Mouse (Mus musculus) kidney, adult 2 months (tissue): Measurements from ENCODE around the gene Aak1.

Experiments
- CTCF ChIP-seq: fragments of 200-500 bp; conservative IDR thresholded peaks from 2 replicates; pipeline ENCODE4 v1.5.1; 2011; ENCODE audit warnings: low read depth, mild to moderate bottlenecking, control low read depth, low read length, moderate library complexity, mixed read lengths; ENCODE audit not compliant: insufficient read depth, insufficient read length
- POLR2A ChIP-seq: fragments of 200-500 bp; IDR thresholded peaks from one replicate; pipeline ENCODE4 v1.6.1; 2011; ENCODE audit warnings: low read depth, low read length, control low read depth

GRCm38 (mm10) chr6:86800467-86800866 lies 48.9 kb upstream of the Aak1 start:
- TF ChIP-seq POLR2A = no peak
- no peak for TF ChIP-seq CTCF
